Mouse (Mus musculus): Measurements from ENCODE around the gene Dgkg. TPM values are rescaled to one million over a fixed set of nuclear protein-coding genes. Genes with fewer than 3 reads are reported as not detected.

Dgkg gene
- polyA plus RNA-seq, 1 experiment from 2014 or later = 2.0 TPM

DNA sequence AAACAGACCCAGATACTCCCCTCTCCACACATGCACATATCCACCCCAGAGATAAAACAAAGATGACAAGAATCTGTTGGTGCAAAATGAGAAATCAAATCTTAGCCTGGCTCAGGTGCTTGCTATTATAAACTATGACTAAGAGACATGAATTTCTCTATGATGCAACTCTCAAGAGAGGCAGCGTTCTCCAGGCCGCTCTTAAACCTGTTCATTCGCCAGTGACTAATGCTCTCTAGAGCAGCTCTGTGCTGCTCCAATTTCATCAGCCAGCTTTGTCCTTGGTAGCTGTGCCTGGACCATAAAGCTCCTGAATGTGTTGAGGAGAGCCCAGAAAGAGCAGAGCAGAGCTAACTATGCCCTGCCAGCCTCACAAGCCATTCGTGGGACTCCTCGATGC is 222.5 kb downstream of the Dgkg start:
- no peak overlapping the region for H3K4me2 ChIP-seq
- H3K27me3 ChIP-seq (replicated peaks) = peaks cover 40% of the 10 kb centered on the region
- H3K9ac ChIP-seq = no peak overlapping the region
- H3K4me1 ChIP-seq = peaks cover 29% of the 10 kb centered on the region
- H3K9me3 ChIP-seq = no peaks in the 10 kb centered on the region
- no peak for ATAC-seq (replicated peaks)
- no peak overlapping the region for H3K4me3 ChIP-seq
- H3K27ac ChIP-seq = no peak overlapping the region
- 40% methylated on average over 5 of the region's 5 CpGs for WGBS
- no peaks in the 10 kb centered on the region for H3K36me3 ChIP-seq (replicated peaks)

DNA sequence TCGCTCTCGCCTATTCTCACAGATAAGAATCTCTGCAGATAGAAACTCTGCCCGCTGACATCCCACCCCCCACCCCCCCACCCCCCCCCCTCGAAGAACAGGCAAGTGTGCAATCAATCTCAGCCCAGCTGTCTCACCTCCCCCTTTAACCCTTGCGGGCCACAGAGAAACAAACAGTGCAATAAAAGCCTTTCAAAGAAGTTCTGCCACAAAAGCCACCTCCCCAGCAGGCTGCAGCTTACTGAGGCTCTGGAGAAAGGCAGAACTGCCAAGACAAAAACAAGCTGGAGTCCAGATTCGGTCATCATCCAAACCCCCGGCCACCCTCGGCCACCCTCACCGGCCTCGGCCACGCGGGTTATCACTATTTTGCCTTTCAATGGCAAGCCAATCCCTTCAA is 223.1 kb downstream of the Dgkg start:
- Histone ChIP-seq H3K27me3 (replicated peaks) (peaks cover 44% of the 10 kb centered on the region), H3K9ac (no peak overlapping the region), H3K4me2 (peak overlapping the region; percentile 34), H3K4me1 (peaks cover 35% of the 10 kb centered on the region), H3K9me3 (no peaks in the 10 kb centered on the region), H3K4me3 (no peak overlapping the region), H3K27ac (no peak overlapping the region), H3K36me3 (replicated peaks) (no peaks in the 10 kb centered on the region)
- 4% methylated on average over 12 of the region's 12 CpGs for WGBS
- ATAC-seq (replicated peaks) = no peak

DNA sequence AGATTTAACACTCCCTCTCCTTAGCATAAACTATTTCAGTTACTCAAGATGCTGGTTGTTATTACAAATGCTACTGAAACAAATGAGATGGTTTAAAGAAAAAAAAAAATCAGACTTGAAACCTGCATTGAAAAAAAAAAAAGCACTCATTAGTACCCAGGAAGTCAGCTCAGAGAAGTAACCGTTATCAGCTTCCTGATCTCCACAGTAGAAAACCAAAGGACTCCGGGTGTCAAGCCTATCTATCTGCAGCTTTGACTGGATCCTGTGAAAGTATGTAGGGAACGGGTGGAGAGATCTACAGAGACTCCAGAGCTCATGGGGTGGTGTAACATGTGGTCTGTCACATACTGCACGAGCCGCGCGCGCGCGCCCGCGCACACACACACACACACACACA is 225.2 kb downstream of the Dgkg start:
- Histone ChIP-seq H3K4me3 (no peak overlapping the region), H3K4me2 (no peak overlapping the region), H3K4me1 (peaks cover 37% of the 10 kb centered on the region), H3K36me3 (replicated peaks) (no peaks in the 10 kb centered on the region), H3K27me3 (replicated peaks) (peaks cover 34% of the 10 kb centered on the region), H3K9me3 (no peaks in the 10 kb centered on the region), H3K9ac (no peak overlapping the region), H3K27ac (no peak overlapping the region)
- no peak for ATAC-seq (replicated peaks)
- 92% methylated on average over 12 of the region's 12 CpGs for WGBS

DNA sequence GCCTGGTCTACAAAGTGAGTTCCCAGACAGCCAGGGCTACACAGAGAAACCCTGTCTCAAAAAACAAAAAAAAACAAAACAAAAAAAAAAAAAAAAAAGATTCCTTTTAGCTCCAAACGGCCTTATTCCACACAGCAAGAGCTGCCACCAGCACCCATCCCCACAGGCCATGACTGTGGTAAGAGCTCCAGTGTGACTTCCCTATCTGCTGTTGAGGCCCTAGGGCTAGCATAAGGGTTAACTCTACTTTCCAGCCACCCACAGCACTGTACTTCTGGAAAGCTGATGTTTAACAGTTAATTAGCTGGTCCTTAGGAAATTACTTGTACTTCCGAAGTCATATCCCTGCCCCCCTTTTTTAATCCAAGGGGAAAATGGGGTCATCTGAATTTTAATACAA is 225.7 kb downstream of the Dgkg start:
- Histone ChIP-seq H3K4me3 (no peak overlapping the region), H3K4me2 (no peak overlapping the region), H3K36me3 (replicated peaks) (no peaks in the 10 kb centered on the region), H3K9me3 (no peaks in the 10 kb centered on the region), H3K27ac (no peak overlapping the region), H3K4me1 (peaks cover 37% of the 10 kb centered on the region), H3K27me3 (replicated peaks) (peaks cover 32% of the 10 kb centered on the region), H3K9ac (no peak overlapping the region)
- no peak for ATAC-seq (replicated peaks)
- WGBS = 67% methylated on average over 2 of the region's 2 CpGs

DNA sequence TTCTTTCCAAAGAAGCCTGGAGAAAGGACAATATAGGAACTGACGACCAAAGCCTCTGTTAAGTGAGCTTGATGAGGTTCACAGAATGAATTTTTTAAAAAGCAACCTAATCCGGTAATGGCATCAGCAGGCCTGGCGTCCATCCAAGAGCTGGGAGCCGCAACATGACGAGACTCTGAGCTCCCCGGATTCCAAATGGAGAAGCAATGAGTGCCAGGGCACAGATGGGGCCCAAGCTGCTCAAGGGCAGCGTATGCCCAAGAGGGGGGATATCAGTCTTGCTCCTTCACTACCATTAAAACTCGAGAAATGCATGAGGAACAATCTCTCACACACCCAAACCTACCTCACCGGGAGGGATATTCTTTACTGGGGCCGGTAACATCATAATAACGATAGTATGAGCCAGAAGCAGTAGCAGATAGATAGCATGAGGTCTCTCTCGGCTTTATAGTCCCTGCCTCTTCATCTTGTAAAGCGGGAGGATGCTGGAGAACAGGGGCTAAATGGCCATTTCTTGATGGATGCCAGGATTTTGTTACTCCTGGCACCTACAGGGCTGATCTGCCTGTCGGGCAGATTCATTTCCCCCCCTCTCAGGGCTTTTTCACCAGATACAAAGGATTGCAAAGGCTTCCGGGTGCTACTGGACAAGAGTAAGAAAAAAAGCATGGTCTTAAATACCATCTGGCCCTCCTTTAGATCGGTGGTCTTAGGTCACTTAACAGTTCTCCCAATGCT is 226.6 kb downstream of the Dgkg start:
- H3K4me2 ChIP-seq = no peak overlapping the region; the same call in 1 of the 2 replicates
- no peak for ATAC-seq (replicated peaks)
- H3K9ac ChIP-seq = no peak overlapping the region
- peaks cover 23% of the 10 kb centered on the region for H3K27me3 ChIP-seq (replicated peaks)
- no peak overlapping the region for H3K4me3 ChIP-seq
- WGBS = 49% methylated on average over 16 of the region's 16 CpGs
- no peaks in the 10 kb centered on the region for H3K36me3 ChIP-seq (replicated peaks)
- peaks cover 37% of the 10 kb centered on the region for H3K4me1 ChIP-seq
- no peaks in the 10 kb centered on the region for H3K9me3 ChIP-seq
- H3K27ac ChIP-seq = no peak overlapping the region

DNA sequence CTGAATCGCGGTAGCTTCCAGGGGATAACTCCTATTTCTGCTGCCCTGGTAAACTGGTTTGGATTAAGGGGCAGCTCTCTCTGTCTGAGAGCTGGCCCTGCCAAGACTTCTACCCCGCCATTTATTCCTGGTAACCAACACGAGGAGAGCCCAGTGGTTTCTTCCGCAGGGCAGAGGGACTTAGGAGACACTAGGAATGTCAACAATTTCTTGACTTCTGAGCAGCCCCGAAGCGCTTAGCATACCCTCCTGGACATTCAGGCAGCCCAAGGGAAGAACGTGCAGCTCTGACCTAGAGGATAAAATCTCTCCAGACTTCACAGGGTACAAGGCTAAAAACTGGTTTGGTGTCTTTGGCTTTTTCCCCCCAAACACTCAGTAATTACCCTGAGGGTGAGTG is 227.6 kb downstream of the Dgkg start:
- Histone ChIP-seq H3K9me3 (no peaks in the 10 kb centered on the region), H3K9ac (no peak overlapping the region), H3K27me3 (replicated peaks) (peaks cover 13% of the 10 kb centered on the region), H3K4me1 (peaks cover 33% of the 10 kb centered on the region), H3K4me3 (peak overlapping the region; percentile 24), H3K4me2 (peak overlapping the region; percentile 54), H3K27ac (peak overlapping the region; percentile 63), H3K36me3 (replicated peaks) (no peaks in the 10 kb centered on the region)
- 2% methylated on average over 8 of the region's 8 CpGs for WGBS
- peak; percentile 25 for ATAC-seq (replicated peaks)

DNA sequence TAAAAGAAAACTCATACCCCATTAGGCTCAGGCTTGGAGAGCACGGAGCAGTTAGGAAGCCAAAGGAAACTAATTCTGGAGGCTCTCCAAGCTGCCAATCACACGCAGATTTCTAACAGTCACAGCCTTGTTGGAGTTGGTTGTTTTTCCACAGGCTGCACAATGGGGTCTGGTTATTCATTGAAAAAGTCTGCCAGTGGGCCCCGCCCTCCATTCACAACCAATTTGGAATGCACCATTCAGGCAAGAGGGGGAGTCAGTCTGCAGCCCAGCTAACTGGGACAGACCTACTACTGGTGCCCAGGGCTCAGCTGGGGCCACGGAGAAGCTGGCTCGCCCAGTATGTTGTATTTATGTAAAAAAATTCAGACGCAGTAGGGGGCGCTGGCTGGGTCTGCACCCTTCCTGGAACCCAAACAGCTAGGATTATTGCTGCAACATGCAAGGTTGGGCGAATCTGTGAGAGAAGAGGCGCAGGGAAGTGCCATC is 228.1 kb downstream of the Dgkg start:
- H3K4me3 ChIP-seq = peak overlapping the region; percentile 24
- H3K4me1 ChIP-seq = peaks cover 28% of the 10 kb centered on the region
- H3K9me3 ChIP-seq = no peaks in the 10 kb centered on the region
- peak overlapping the region; percentile 54 for H3K4me2 ChIP-seq
- under 1% methylated on average over 9 of the region's 9 CpGs for WGBS
- H3K27ac ChIP-seq = peak overlapping the region; percentile 63
- H3K9ac ChIP-seq = no peak overlapping the region
- H3K36me3 ChIP-seq (replicated peaks) = no peaks in the 10 kb centered on the region
- peaks cover 13% of the 10 kb centered on the region; the same call in 1 of the 2 replicates for H3K27me3 ChIP-seq (replicated peaks)
- ATAC-seq (replicated peaks) = peak; percentile 94

DNA sequence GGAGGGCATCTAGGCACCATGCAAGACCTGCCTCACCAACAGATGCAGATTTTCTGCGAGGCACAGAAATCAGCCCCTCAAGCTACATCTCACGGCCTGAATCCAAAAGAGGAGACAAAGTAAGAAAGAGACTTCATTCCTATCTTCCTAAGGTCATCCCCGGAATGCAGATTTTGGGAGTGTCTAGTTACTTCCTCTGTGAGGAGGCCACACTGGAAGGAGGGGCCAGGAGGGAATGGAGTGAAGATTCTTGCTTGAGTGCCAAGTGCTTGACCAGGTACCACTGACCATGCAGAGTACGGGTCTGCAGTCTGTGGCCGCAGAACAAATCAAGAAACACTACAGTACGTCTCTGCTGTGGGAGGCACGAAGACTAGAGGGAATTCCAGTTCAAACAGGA is 230.2 kb downstream of the Dgkg start:
- peaks cover 23% of the 10 kb centered on the region for H3K4me1 ChIP-seq
- no peak overlapping the region for H3K27ac ChIP-seq
- ATAC-seq (replicated peaks) = no peak
- peaks cover 10% of the 10 kb centered on the region; the same call in 1 of the 2 replicates for H3K27me3 ChIP-seq (replicated peaks)
- H3K4me2 ChIP-seq = no peak overlapping the region
- H3K9ac ChIP-seq = no peak overlapping the region
- H3K4me3 ChIP-seq = no peak overlapping the region
- no peaks in the 10 kb centered on the region for H3K9me3 ChIP-seq
- no peaks in the 10 kb centered on the region for H3K36me3 ChIP-seq (replicated peaks)
- 74% methylated on average over 7 of the region's 7 CpGs for WGBS

DNA sequence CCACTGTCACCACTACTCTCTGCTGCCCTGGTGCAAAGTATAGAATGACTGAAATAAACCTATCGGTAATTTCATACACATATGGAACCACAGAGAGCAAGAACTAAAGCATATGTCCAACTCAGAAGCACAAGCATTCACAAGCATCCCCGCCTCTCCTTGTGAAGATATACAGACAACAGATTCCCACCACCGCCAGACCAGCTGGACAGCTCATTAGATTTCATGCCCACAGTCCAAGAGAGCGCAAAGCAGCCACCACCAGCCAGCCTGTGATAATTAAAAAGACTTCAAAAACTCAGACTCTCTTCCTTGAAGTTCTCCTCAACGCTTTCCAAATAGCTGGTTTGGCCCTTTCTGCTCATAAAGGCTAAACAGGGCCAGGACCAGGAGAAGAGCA is 234.8 kb downstream of the Dgkg start:
- no peak for ATAC-seq (replicated peaks)
- H3K36me3 ChIP-seq (replicated peaks) = no peaks in the 10 kb centered on the region

More for the DNA sequence above, 234.8 kb downstream of the Dgkg start:
- Histone ChIP-seq H3K9me3 (no peaks in the 10 kb centered on the region), H3K27me3 (replicated peaks) (no peaks in the 10 kb centered on the region; the same call in 1 of the 2 replicates), H3K27ac (no peak overlapping the region), H3K4me2 (no peak overlapping the region), H3K4me1 (no peaks in the 10 kb centered on the region), H3K4me3 (no peak overlapping the region), H3K9ac (no peak overlapping the region)
- 70% methylated on average over 5 of the region's 5 CpGs for WGBS

Small RNA genes lying within 50 kb of the gene (microRNA-seq; reads per million reads assigned to microRNA genes)
- not detected for gene Mir6362
- gene Mir8095 = not detected

Other genes starting within 250 kb of the Dgkg start
- gene Etv5, start 217.5 kb downstream of the Dgkg start, polyA plus RNA-seq (2015; fragmentation: Nextera tagmentation; extraction: Ambion mirVana) = 14.5 and 17.6 TPM in 2 replicates
- not detected in 2 replicates for gene Crygs, start 154.4 kb upstream of the Dgkg start, polyA plus RNA-seq (2015; fragmentation: Nextera tagmentation; extraction: Ambion mirVana)
- gene Tbccd1, start 200.4 kb upstream of the Dgkg start, polyA plus RNA-seq (2015; fragmentation: Nextera tagmentation; extraction: Ambion mirVana) = 19.9 and 22.8 TPM in 2 replicates
- gene Dnajb11, start 200.6 kb upstream of the Dgkg start, polyA plus RNA-seq (2015; fragmentation: Nextera tagmentation; extraction: Ambion mirVana) = 93.9 and 96.9 TPM in 2 replicates
- 2.7 TPM in 1 of 2 replicates, not detected in the other for gene Ahsg, start 234.1 kb upstream of the Dgkg start, polyA plus RNA-seq (2015; fragmentation: Nextera tagmentation; extraction: Ambion mirVana)